Mouse (Mus musculus): Measurements from ENCODE around the gene Kremen2. TPM values are rescaled to one million over a fixed set of nuclear protein-coding genes. Genes with fewer than 3 reads are reported as not detected.
A peak's percentile ranks its signal among the peaks of the same experiment; 100 is the strongest.

The Kremen2 gene
- polyA plus RNA-seq, 1 experiment from 2014 or later, result 1.6 TPM

DNA sequence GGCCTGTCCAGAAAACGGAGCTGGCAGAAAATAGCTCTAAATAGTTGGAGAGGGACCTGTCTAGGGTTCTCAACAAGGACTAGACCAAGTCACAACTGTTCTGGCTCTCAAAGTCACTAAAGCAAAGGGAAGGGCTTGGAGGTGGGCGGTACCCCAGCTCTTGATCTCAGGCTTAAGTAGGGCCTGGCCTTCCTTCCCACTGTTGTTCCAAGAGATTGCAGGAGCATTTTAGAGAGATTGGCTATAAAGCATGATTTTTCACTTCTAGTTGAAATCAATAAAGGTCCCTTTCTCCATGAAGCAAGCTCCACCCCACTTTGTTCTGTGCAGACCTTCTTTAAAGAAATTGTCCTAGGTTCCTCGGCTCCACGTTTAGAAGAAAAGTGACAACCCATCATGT lies 20.2 kb downstream of the Kremen2 start:
- ATAC-seq (ENCODE audit: low FRiP score), result no peak
- H3K27ac ChIP-seq, result peak overlapping the region; percentile 53; the same call in 1 of the 2 replicates

GRCm38 (mm10) chr17:23722376-23723125 lies 23.1 kb downstream of the Kremen2 start, which contains the start of gene 1520401A03Rik:
Gene 1520401A03Rik (minus strand): TSS chr17:23722783.
- Histone ChIP-seq H3K27me3 (peaks cover 10% of the 10 kb centered on the region; the same call in 1 of the 2 replicates), H3K27ac (no peak within 1 kb of the TSS), H3K9ac (no peak within 1 kb of the TSS), H3K9me3 (no peaks in the 10 kb centered on the region), H3K36me3 (replicated peaks) (no peaks in the 10 kb centered on the region), H3K4me2 (no peak within 1 kb of the TSS), H3K4me1 (peaks cover 12% of the 10 kb centered on the region), H3K4me3 (replicated peaks) (no peak within 1 kb of the TSS)
- no peak for ATAC-seq (ENCODE audit: low FRiP score)
- WGBS, result 86% methylated on average over 7 of the region's 7 CpGs

More for the DNA sequence above, 20.2 kb downstream of the Kremen2 start:
- Histone ChIP-seq H3K36me3 (replicated peaks) (no peaks in the 10 kb centered on the region), H3K4me3 (replicated peaks) (peak overlapping the region; percentile 92), H3K9ac (peak overlapping the region; percentile 48), H3K9me3 (no peaks in the 10 kb centered on the region), H3K4me2 (peak overlapping the region; percentile 88), H3K27me3 (peaks cover 7% of the 10 kb centered on the region; the same call in 1 of the 2 replicates), H3K4me1 (peaks cover 14% of the 10 kb centered on the region)
- 69% methylated on average over 4 of the region's 4 CpGs for WGBS

DNA sequence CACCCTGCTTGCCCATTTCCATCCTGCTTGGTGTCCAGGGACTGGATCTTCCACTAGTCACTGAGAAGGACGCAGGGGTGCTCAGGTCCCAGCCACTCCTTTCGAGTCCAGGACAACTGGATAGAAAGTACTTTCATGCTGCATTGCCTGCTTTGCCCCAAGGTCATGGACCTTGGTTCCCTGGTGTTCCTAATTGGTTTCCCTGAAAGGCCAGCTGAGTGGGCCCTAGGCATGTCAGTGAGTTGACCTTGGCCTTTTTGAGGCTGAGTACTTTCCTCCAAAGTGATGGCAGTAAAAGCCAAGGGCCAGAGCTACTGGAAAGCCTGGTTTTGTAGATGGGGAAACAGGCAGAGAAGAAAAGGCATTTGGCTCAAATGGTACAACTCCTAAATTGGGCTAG lies 23.7 kb downstream of the Kremen2 start:
- Histone ChIP-seq H3K9ac (no peak overlapping the region), H3K4me2 (no peak overlapping the region), H3K9me3 (no peaks in the 10 kb centered on the region), H3K27me3 (peaks cover 10% of the 10 kb centered on the region; the same call in 1 of the 2 replicates), H3K4me3 (replicated peaks) (no peak overlapping the region), H3K36me3 (replicated peaks) (no peaks in the 10 kb centered on the region), H3K27ac (no peak overlapping the region), H3K4me1 (peaks cover 8% of the 10 kb centered on the region)
- 90% methylated on average over 2 of the region's 2 CpGs for WGBS
- ATAC-seq (ENCODE audit: low FRiP score), result no peak

- ATAC-seq (ENCODE audit: low FRiP score), result no peak
- H3K9ac ChIP-seq, result no peak overlapping the region
- H3K4me1 ChIP-seq, result no peaks in the 10 kb centered on the region
Measured at GRCm38 (mm10) chr17:23719455-23719854, 26.2 kb downstream of the Kremen2 start.

DNA sequence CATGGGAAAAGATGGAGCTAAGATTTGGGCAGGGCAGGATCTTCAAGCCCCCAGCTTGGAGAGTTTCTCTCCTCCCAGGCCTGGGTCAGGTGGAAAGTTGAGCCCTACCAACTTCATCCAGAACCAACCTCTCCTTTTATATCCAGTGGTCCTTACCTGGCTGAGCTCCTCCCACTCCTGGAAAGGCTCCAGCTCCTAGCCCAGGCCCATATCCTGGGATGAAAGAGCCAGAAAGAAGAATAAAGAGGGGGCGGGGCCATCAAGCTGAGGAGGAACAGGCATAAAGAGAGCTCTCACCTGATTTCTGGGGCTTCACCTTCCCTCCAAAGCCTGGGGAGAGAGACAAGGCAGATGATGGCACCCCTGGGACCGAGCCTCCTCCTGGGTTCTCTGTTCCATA lies 28.6 kb downstream of the Kremen2 start:
- ATAC-seq (ENCODE audit: low FRiP score), result no peak
- Histone ChIP-seq H3K9ac (no peak overlapping the region), H3K27me3 (peaks cover 5% of the 10 kb centered on the region; the same call in 1 of the 2 replicates), H3K9me3 (no peaks in the 10 kb centered on the region), H3K36me3 (replicated peaks) (no peaks in the 10 kb centered on the region), H3K4me2 (no peak overlapping the region), H3K4me1 (no peaks in the 10 kb centered on the region), H3K4me3 (replicated peaks) (no peak overlapping the region), H3K27ac (no peak overlapping the region)
- 58% methylated on average over 2 of the region's 2 CpGs for WGBS

More at GRCm38 (mm10) chr17:23719455-23719854, 26.2 kb downstream of the Kremen2 start:
- Histone ChIP-seq H3K4me2 (no peak overlapping the region), H3K9me3 (no peaks in the 10 kb centered on the region), H3K36me3 (replicated peaks) (no peaks in the 10 kb centered on the region), H3K4me3 (replicated peaks) (no peak overlapping the region), H3K27me3 (peaks cover 10% of the 10 kb centered on the region; the same call in 1 of the 2 replicates), H3K27ac (no peak overlapping the region)
- 0% methylated on average over 1 of the region's 1 CpGs for WGBS

- Histone ChIP-seq H3K4me3 (replicated peaks) (no peak overlapping the region), H3K9me3 (no peaks in the 10 kb centered on the region), H3K36me3 (replicated peaks) (no peaks in the 10 kb centered on the region), H3K27ac (no peak overlapping the region), H3K9ac (no peak overlapping the region), H3K4me1 (no peaks in the 10 kb centered on the region), H3K27me3 (peaks cover 43% of the 10 kb centered on the region), H3K4me2 (no peak overlapping the region)
- WGBS, result 1% methylated on average over 3 of the region's 3 CpGs
- peak; percentile 65 for ATAC-seq (ENCODE audit: low FRiP score)
Measured at GRCm38 (mm10) chr17:23706212-23706611, 39.4 kb downstream of the Kremen2 start.

GRCm38 (mm10) chr17:23705525-23706104 lies 40.0 kb downstream of the Kremen2 start:
- Histone ChIP-seq H3K4me2 (no peak overlapping the region), H3K27ac (no peak overlapping the region), H3K9me3 (no peaks in the 10 kb centered on the region), H3K9ac (no peak overlapping the region), H3K4me3 (replicated peaks) (no peak overlapping the region), H3K4me1 (no peaks in the 10 kb centered on the region), H3K27me3 (peaks cover 48% of the 10 kb centered on the region), H3K36me3 (replicated peaks) (no peaks in the 10 kb centered on the region)
- no peak for ATAC-seq (ENCODE audit: low FRiP score)
- 80% methylated on average over 7 of the region's 7 CpGs for WGBS

DNA sequence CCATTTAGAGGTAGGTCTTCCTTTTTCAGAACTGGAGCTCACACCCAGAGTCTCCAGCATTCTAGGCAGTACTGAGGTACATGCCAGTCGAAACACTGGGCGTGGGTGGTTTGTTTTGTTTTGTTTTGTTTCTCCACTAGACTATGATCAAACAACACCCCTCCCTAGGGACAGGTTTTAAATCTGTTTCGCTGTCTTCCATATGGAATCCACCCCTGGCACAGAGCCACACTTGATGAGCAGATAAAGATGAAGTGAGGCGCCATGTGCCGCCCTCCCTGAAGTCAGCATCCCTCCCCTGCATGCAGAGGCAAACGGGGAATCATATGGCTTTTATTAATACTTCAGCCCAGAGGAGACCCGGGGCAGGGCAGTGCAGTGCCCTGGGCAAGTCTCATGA lies 40.9 kb downstream of the Kremen2 start:
- ATAC-seq (ENCODE audit: low FRiP score), result no peak
- H3K9me3 ChIP-seq, result no peaks in the 10 kb centered on the region
- no peak overlapping the region for H3K4me3 ChIP-seq (replicated peaks)
- no peak overlapping the region for H3K9ac ChIP-seq
- no peak overlapping the region for H3K4me2 ChIP-seq
- peaks cover 48% of the 10 kb centered on the region for H3K27me3 ChIP-seq
- no peaks in the 10 kb centered on the region for H3K4me1 ChIP-seq
- H3K27ac ChIP-seq, result no peak overlapping the region
- H3K36me3 ChIP-seq (replicated peaks), result no peaks in the 10 kb centered on the region
- WGBS, result 60% methylated on average over 7 of the region's 7 CpGs

GRCm38 (mm10) chr17:23703301-23703700 lies 42.3 kb downstream of the Kremen2 start:
- Histone ChIP-seq H3K36me3 (replicated peaks) (no peaks in the 10 kb centered on the region), H3K4me2 (no peak overlapping the region), H3K27ac (no peak overlapping the region), H3K27me3 (peaks cover 60% of the 10 kb centered on the region), H3K9ac (no peak overlapping the region), H3K4me3 (replicated peaks) (no peak overlapping the region), H3K9me3 (no peaks in the 10 kb centered on the region), H3K4me1 (peaks cover 7% of the 10 kb centered on the region)
- ATAC-seq (ENCODE audit: low FRiP score), result no peak
- 84% methylated on average over 9 of the region's 9 CpGs for WGBS

- peak overlapping the region; percentile 63 for H3K9ac ChIP-seq
Measured at GRCm38 (mm10) chr17:23700079-23700478, 45.6 kb downstream of the Kremen2 start.

DNA sequence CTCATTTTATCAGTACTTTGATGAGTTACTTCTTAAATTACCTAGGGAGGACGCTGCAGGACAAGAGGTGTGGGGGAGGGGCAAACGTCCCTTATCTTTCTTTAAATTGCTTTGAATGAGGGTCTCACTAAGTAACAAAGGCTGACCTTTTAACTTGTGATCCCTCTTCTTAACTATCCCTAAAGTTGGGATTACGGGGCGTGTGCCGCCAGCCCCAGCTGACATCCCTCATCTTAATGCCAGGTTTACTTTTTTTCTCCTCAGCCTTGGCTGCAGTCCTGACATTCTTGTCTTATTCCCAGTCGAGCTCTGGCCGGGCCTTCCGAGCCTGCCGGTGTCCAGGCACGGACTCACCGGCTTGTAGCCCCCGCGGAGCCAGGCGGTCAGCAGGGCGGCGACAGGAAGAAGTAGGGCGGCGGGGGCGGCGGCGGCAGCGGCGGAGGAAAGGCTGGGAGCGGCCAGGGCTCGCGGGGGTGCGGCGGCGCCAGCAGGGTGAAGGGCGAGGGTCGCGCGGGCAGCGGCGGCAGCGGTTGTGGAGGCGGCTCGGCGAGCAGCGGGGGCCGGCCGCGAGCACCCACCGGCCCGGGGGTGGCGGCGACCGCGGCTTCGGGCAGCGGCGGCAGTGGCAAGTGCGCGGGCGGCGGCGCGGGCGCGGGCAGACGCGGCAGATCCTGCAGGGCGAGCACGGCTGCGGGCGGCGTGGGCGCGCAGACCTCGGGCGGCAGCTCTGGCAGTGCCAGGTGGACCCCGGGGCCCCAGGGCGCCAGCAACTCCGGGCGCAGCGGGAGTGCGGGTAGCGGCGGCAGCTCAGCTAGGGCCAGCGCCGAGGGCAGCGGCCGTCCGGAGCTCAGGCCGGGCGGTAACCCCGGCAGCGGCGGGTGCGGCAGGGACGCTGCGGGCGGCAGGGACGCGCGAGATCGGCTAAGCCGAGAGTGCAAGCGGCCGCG lies 46.2 kb downstream of the Kremen2 start:
- under 1% methylated on average over 59 of the region's 101 CpGs for WGBS
- H3K27me3 ChIP-seq, result peaks cover 63% of the 10 kb centered on the region

More at GRCm38 (mm10) chr17:23700079-23700478, 45.6 kb downstream of the Kremen2 start:
- Histone ChIP-seq H3K27ac (0 out of 2 replicates have a peak overlapping the region, but pooled peaks have one; percentile 13), H3K9me3 (no peaks in the 10 kb centered on the region), H3K36me3 (replicated peaks) (no peaks in the 10 kb centered on the region), H3K4me2 (peak overlapping the region; percentile 100), H3K4me1 (peaks cover 7% of the 10 kb centered on the region), H3K4me3 (replicated peaks) (peak overlapping the region; percentile 77), H3K27me3 (peaks cover 63% of the 10 kb centered on the region)
- ATAC-seq (ENCODE audit: low FRiP score), result peak; percentile 95
- under 1% methylated on average over 24 of the region's 28 CpGs for WGBS

GRCm38 (mm10) chr17:23695801-23696200 lies 49.8 kb downstream of the Kremen2 start:
- peaks cover 7% of the 10 kb centered on the region for H3K4me1 ChIP-seq
- H3K4me3 ChIP-seq (replicated peaks), result no peak overlapping the region
- no peaks in the 10 kb centered on the region for H3K9me3 ChIP-seq
- no peak overlapping the region for H3K9ac ChIP-seq
- H3K4me2 ChIP-seq, result no peak overlapping the region
- no peak for ATAC-seq (ENCODE audit: low FRiP score)
- WGBS, result 9% methylated on average over 3 of the region's 3 CpGs
- no peak overlapping the region for H3K27ac ChIP-seq
- H3K27me3 ChIP-seq, result peaks cover 50% of the 10 kb centered on the region
- no peaks in the 10 kb centered on the region for H3K36me3 ChIP-seq (replicated peaks)

More for the DNA sequence above, 46.2 kb downstream of the Kremen2 start:
- Histone ChIP-seq H3K36me3 (replicated peaks) (no peaks in the 10 kb centered on the region), H3K9me3 (no peaks in the 10 kb centered on the region), H3K4me3 (replicated peaks) (peak overlapping the region; percentile 77), H3K4me1 (peaks cover 7% of the 10 kb centered on the region), H3K27ac (0 out of 2 replicates have a peak overlapping the region, but pooled peaks have one; percentile 13), H3K4me2 (peak overlapping the region; percentile 100), H3K9ac (peak overlapping the region; percentile 63)
- ATAC-seq (ENCODE audit: low FRiP score), result peak; percentile 72
